Mouse (Mus musculus): ENCODE data around the gene Piga. TPM values are rescaled to one million over a fixed set of nuclear protein-coding genes. Genes with fewer than 3 reads are reported as not detected.

Piga gene
- polyA plus RNA-seq, 1 experiment from 2014 or later = 5.8 TPM

GRCm38 (mm10) chrX:164440140-164440539, 20.6 kb downstream of the Piga start:
- no peak for DNase-seq
- H3K4me1 ChIP-seq (ENCODE audit: insufficient read depth) = no peaks in the 10 kb centered on the region
- H3K27ac ChIP-seq (ENCODE audit: low read depth) = no peak overlapping the region
- no peaks in the 10 kb centered on the region for H3K36me3 ChIP-seq (replicated peaks; ENCODE audit: insufficient read depth, low read length)
- no peaks in the 10 kb centered on the region for H3K9me3 ChIP-seq (ENCODE audit: low read length)
- whole genome bisulfite sequencing (ENCODE audit: insufficient replicate concordance) = 55% methylated on average over 2 of the region's 2 CpGs
- TF ChIP-seq CTCF (IDR thresholded peaks at IDR 0.05; ENCODE audit: low read depth) (no peak), EP300 (IDR thresholded peaks at IDR 0.05; ENCODE audit: low read depth) (no peak)
- ATAC-seq = no peak
- H3K4me3 ChIP-seq (ENCODE audit: low read depth, low read length) = no peak overlapping the region
- no peak overlapping the region for H3K9ac ChIP-seq (replicated peaks)
- H3K27me3 ChIP-seq (ENCODE audit: insufficient read depth, low read length) = no peaks in the 10 kb centered on the region
- H3K4me2 ChIP-seq (ENCODE audit: low read depth, low read length) = no peak overlapping the region

- ATAC-seq = no peak
- 77% methylated on average over 3 of the region's 3 CpGs for WGBS (ENCODE audit: insufficient replicate concordance)
Observed at GRCm38 (mm10) chrX:164440703-164441102, 21.1 kb downstream of the Piga start.

GRCm38 (mm10) chrX:164441306-164441705, 21.7 kb downstream of the Piga start:
- H3K4me2 ChIP-seq (ENCODE audit: low read depth, low read length) = no peak overlapping the region
- H3K36me3 ChIP-seq (replicated peaks; ENCODE audit: insufficient read depth, low read length) = no peaks in the 10 kb centered on the region
- 76% methylated on average over 3 of the region's 3 CpGs for WGBS (ENCODE audit: insufficient replicate concordance)
- no peak overlapping the region for H3K27ac ChIP-seq (ENCODE audit: low read depth)
- no peak for DNase-seq
- H3K9ac ChIP-seq (replicated peaks) = no peak overlapping the region
- H3K4me1 ChIP-seq (ENCODE audit: insufficient read depth) = no peaks in the 10 kb centered on the region
- H3K27me3 ChIP-seq (ENCODE audit: insufficient read depth, low read length) = no peaks in the 10 kb centered on the region
- no peak for ATAC-seq
- H3K9me3 ChIP-seq (ENCODE audit: low read length) = no peaks in the 10 kb centered on the region
- H3K4me3 ChIP-seq (ENCODE audit: low read depth, low read length) = no peak overlapping the region
- TF ChIP-seq CTCF (IDR thresholded peaks at IDR 0.05; ENCODE audit: low read depth) = no peak
- no peak for TF ChIP-seq EP300 (IDR thresholded peaks at IDR 0.05; ENCODE audit: low read depth)

More at GRCm38 (mm10) chrX:164440703-164441102, 21.1 kb downstream of the Piga start:
- no peaks in the 10 kb centered on the region for H3K27me3 ChIP-seq (ENCODE audit: insufficient read depth, low read length)
- no peaks in the 10 kb centered on the region for H3K4me1 ChIP-seq (ENCODE audit: insufficient read depth)
- no peak overlapping the region for H3K9ac ChIP-seq (replicated peaks)
- no peak overlapping the region for H3K27ac ChIP-seq (ENCODE audit: low read depth)
- no peaks in the 10 kb centered on the region for H3K9me3 ChIP-seq (ENCODE audit: low read length)
- DNase-seq = no peak
- no peak for TF ChIP-seq EP300 (IDR thresholded peaks at IDR 0.05; ENCODE audit: low read depth)
- TF ChIP-seq CTCF (IDR thresholded peaks at IDR 0.05; ENCODE audit: low read depth) = no peak
- no peak overlapping the region for H3K4me2 ChIP-seq (ENCODE audit: low read depth, low read length)
- no peak overlapping the region for H3K4me3 ChIP-seq (ENCODE audit: low read depth, low read length)
- no peaks in the 10 kb centered on the region for H3K36me3 ChIP-seq (replicated peaks; ENCODE audit: insufficient read depth, low read length)

GRCm38 (mm10) chrX:164445601-164446000, 26.0 kb downstream of the Piga start:
- ATAC-seq = no peak
- Histone ChIP-seq H3K27ac (ENCODE audit: low read depth) (no peak overlapping the region), H3K4me3 (ENCODE audit: low read depth, low read length) (no peak overlapping the region), H3K9me3 (ENCODE audit: low read length) (no peaks in the 10 kb centered on the region), H3K4me2 (ENCODE audit: low read depth, low read length) (no peak overlapping the region), H3K27me3 (ENCODE audit: insufficient read depth, low read length) (no peaks in the 10 kb centered on the region), H3K4me1 (ENCODE audit: insufficient read depth) (no peaks in the 10 kb centered on the region), H3K9ac (replicated peaks) (no peak overlapping the region), H3K36me3 (replicated peaks; ENCODE audit: insufficient read depth, low read length) (no peaks in the 10 kb centered on the region)
- WGBS (ENCODE audit: insufficient replicate concordance) = 75% methylated on average over 12 of the region's 12 CpGs
- no peak for DNase-seq
- TF ChIP-seq CTCF (IDR thresholded peaks at IDR 0.05; ENCODE audit: low read depth) = no peak
- no peak for TF ChIP-seq EP300 (IDR thresholded peaks at IDR 0.05; ENCODE audit: low read depth)

GRCm38 (mm10) chrX:164446106-164446551, 26.5 kb downstream of the Piga start:
- Histone ChIP-seq H3K9ac (replicated peaks) (no peak overlapping the region), H3K27ac (ENCODE audit: low read depth) (no peak overlapping the region), H3K4me1 (ENCODE audit: insufficient read depth) (no peaks in the 10 kb centered on the region), H3K4me2 (ENCODE audit: low read depth, low read length) (no peak overlapping the region), H3K36me3 (replicated peaks; ENCODE audit: insufficient read depth, low read length) (no peaks in the 10 kb centered on the region), H3K9me3 (ENCODE audit: low read length) (no peaks in the 10 kb centered on the region), H3K4me3 (ENCODE audit: low read depth, low read length) (no peak overlapping the region), H3K27me3 (ENCODE audit: insufficient read depth, low read length) (no peaks in the 10 kb centered on the region)
- WGBS (ENCODE audit: insufficient replicate concordance) = 73% methylated on average over 10 of the region's 10 CpGs
- TF ChIP-seq CTCF (IDR thresholded peaks at IDR 0.05; ENCODE audit: low read depth) = peak; percentile 56
- no peak for TF ChIP-seq EP300 (IDR thresholded peaks at IDR 0.05; ENCODE audit: low read depth)
- DNase-seq = peak; percentile 18
- peak; percentile 38; the same call in 1 of the 2 replicates for ATAC-seq

GRCm38 (mm10) chrX:164446835-164447681, 27.5 kb downstream of the Piga start:
- H3K27ac ChIP-seq (ENCODE audit: low read depth) = no peak overlapping the region; the same call in 1 of the 2 replicates
- no peaks in the 10 kb centered on the region for H3K27me3 ChIP-seq (ENCODE audit: insufficient read depth, low read length)
- DNase-seq (no peak), ATAC-seq (no peak)
- 71% methylated on average over 9 of the region's 9 CpGs for WGBS (ENCODE audit: insufficient replicate concordance)
- TF ChIP-seq CTCF (IDR thresholded peaks at IDR 0.05; ENCODE audit: low read depth) (no peak), EP300 (IDR thresholded peaks at IDR 0.05; ENCODE audit: low read depth) (no peak)
- H3K9ac ChIP-seq (replicated peaks) = no peak overlapping the region
- no peaks in the 10 kb centered on the region for H3K9me3 ChIP-seq (ENCODE audit: low read length)
- H3K4me3 ChIP-seq (ENCODE audit: low read depth, low read length) = no peak overlapping the region
- H3K4me2 ChIP-seq (ENCODE audit: low read depth, low read length) = peak overlapping the region; percentile 15; the same call in 1 of the 2 replicates
- no peaks in the 10 kb centered on the region for H3K4me1 ChIP-seq (ENCODE audit: insufficient read depth)
- no peaks in the 10 kb centered on the region for H3K36me3 ChIP-seq (replicated peaks; ENCODE audit: insufficient read depth, low read length)

All from liver, postnatal 0 days (tissue).